Mouse (Mus musculus) heart, adult 8-10 months (tissue): ENCODE measurements around the gene Fam71b. TPM values are rescaled to one million over a fixed set of nuclear protein-coding genes. Genes with fewer than 3 reads are reported as not detected.
"Not testable (repeated sequence)": the region's sequence is repeated elsewhere in the genome, so short reads cannot be mapped to it uniquely, and the experiment has no call there.

Experiments
- DNase-seq: peaks from one replicate; pipeline ENCODE4 v3.0.0; 2022; ENCODE audit warnings: low spot score
- total RNA-seq, 4 experiments: library from RNA; stranded (reverse); gene quantifications; 2 replicates each; pipeline ENCODE4 v1.2.4; 2022

The Fam71b gene
- total RNA-seq, 4 experiments from 2014 or later: not detected

- DNase-seq: no peak
Measured at GRCm38 (mm10) chr11:46384925-46385324, 11.4 kb upstream of the Fam71b start.

GRCm38 (mm10) chr11:46386556-46386955 is 9.8 kb upstream of the Fam71b start:
- DNase-seq: no peak

GRCm38 (mm10) chr11:46387061-46387460 is 9.3 kb upstream of the Fam71b start:
- DNase-seq: no peak

- DNase-seq: no peak
Measured at GRCm38 (mm10) chr11:46388438-46388837, 7.9 kb upstream of the Fam71b start.

GRCm38 (mm10) chr11:46389336-46390117 is 6.8 kb upstream of the Fam71b start, which contains the start of gene Itk:
Gene Itk (minus strand): TSS chr11:46389515.
- no peak for DNase-seq

GRCm38 (mm10) chr11:46390621-46391020 is 5.7 kb upstream of the Fam71b start:
- no peak for DNase-seq

- no peak for DNase-seq
Measured at GRCm38 (mm10) chr11:46392890-46393289, 3.5 kb upstream of the Fam71b start.

GRCm38 (mm10) chr11:46393413-46393812 is 2.9 kb upstream of the Fam71b start:
- DNase-seq: no peak

- DNase-seq: no peak
Measured at GRCm38 (mm10) chr11:46395088-46395487, 1.3 kb upstream of the Fam71b start.

- no peak for DNase-seq
Measured at GRCm38 (mm10) chr11:46395698-46396097, 661 bp upstream of the Fam71b start.

GRCm38 (mm10) chr11:46396860-46397179 is 461 bp downstream of the Fam71b start:
- DNase-seq: no peak

GRCm38 (mm10) chr11:46397900-46398299 is 1.5 kb downstream of the Fam71b start:
- no peak for DNase-seq

GRCm38 (mm10) chr11:46398473-46398872 is 2.1 kb downstream of the Fam71b start:
- DNase-seq: no peak

- no peak for DNase-seq
Measured at GRCm38 (mm10) chr11:46398933-46399383, 2.6 kb downstream of the Fam71b start.

- no peak for DNase-seq
Measured at GRCm38 (mm10) chr11:46401555-46401954, 5.2 kb downstream of the Fam71b start.

GRCm38 (mm10) chr11:46404986-46405385 is 8.6 kb downstream of the Fam71b start:
- no peak for DNase-seq

- DNase-seq: no peak
Measured at GRCm38 (mm10) chr11:46406721-46407120, 10.4 kb downstream of the Fam71b start.

- DNase-seq: no peak
Measured at GRCm38 (mm10) chr11:46410018-46410563, 13.7 kb downstream of the Fam71b start.

- no peak for DNase-seq
Measured at GRCm38 (mm10) chr11:46418438-46418837, 22.1 kb downstream of the Fam71b start.

GRCm38 (mm10) chr11:46418860-46419259 is 22.5 kb downstream of the Fam71b start:
- no peak for DNase-seq

GRCm38 (mm10) chr11:46421086-46421888 is 24.9 kb downstream of the Fam71b start:
- no peak for DNase-seq

- DNase-seq: not testable (repeated sequence)
Measured at GRCm38 (mm10) chr11:46428131-46428530, 31.8 kb downstream of the Fam71b start.

GRCm38 (mm10) chr11:46430123-46430522 is 33.8 kb downstream of the Fam71b start:
- no peak for DNase-seq
